Mouse (Mus musculus): Measurements from ENCODE around the gene Sntg2.
A peak's percentile ranks its signal among the peaks of the same experiment; 100 is the strongest.

Sntg2 gene

DNA sequence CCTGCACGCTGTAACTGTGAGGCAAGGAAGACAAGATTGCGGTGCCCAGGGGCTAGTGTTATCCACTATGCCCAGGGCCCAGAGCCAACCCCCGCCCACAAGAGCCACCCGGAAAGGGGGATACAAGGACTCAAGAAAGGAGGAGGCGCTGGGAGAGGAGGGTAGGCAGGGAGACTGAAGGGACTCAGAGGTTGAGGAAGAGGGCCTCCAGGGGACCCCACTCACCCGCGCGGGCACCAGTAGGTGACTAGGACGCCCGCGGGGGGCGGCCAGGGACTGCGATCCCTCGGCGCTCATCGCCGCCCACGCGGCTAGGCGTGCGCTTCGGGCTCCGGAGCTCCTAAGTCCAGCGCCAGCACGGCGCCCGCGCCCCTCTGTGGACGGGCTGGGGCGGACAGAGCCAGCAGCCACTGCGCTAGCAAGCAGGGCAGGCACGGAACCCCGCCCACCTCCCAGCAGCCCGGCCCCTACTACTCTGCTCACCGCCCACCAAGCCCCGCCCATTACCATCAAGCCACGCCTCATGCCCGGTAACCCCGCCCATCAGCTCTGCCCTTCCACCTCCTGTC lies at the start of gene Sntg2:
Sntg2 (minus strand) TSS at position 443 of the 569 bp plus-strand sequence.
- peak; percentile 78 for DNase-seq (ENCODE audit: low read depth, low spot score)

DNA sequence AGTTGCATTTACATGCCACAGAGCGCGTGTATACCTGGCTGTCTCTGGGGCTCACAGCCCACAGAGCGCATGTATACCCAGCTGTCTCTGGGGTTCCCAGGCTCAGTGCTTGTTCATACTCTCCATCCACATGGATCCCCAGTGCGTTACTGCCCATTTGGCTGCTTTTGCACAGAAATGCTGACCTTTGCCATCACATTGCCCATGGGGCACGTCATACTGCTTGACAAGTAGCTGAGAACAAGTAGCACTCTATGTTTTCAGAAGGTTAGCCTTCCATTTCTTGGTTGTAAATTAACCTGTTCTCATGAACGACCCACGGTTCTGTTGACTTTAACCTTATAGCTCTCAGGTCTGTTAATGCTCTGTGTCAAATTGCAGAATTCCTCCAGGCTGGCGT lies 43.4 kb upstream of the Sntg2 start:
- DNase-seq (ENCODE audit: low read depth, low spot score): no peak

DNA sequence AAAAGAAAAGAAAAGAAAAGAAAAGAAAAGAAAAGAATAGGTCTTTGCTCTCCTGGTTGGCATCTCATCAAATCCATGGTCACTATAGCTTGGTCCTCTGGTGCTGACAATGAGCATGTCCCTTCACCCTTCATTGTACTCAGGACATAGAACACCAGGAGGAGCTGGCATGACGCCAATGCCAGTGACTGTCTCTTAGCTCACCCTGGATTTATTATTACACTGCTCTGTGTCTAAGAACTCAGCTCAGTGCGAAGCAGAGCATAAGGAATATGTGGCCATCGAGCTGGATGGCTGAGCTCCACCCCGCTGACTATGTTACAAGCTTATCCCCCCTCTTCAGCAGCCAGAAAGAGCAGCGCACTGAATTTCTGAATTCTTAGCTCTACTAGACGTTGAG lies 42.8 kb upstream of the Sntg2 start:
- DNase-seq (ENCODE audit: low read depth, low spot score): no peak

DNA sequence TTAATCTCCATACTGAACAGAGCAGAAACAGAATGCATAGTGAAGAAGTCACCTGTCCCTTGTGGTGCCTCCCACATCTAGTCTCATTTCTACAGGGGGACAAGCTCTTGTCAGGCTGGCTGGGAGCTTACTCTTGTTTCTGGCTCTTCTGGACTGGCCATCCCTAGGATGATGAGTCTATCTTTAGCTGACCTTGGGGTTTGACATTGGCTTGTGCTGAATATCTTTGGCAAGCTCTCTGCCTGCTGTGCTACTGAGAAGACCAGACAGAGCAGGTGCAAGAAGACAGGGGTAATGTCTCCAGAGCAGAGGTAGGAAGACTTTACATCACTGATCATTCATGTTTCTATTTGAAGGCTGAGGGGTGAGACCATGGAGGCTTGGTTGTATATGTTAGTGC lies 29.5 kb upstream of the Sntg2 start:
- no peak for DNase-seq (ENCODE audit: low read depth, low spot score)

DNA sequence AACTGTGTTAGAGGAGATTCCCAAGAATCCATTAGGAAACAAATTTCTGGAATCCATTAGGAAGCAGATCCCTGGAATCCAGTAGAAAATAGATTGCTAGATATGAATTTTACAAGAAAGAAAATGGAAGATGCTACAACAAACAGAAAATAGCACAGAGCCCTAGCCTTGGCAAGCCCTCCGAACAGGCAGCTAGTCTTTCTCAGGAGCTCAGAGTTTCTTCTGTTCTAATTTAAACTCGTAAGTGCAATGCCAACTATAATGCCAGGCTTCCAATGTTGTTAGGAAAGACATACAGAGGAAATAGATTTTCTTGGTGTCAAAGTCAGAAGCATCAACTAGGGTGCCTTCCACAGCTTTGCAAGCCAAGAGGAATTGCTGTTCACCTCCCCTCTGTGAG lies 27.4 kb upstream of the Sntg2 start:
- peak; percentile 44 for DNase-seq (ENCODE audit: low read depth, low spot score)

DNA sequence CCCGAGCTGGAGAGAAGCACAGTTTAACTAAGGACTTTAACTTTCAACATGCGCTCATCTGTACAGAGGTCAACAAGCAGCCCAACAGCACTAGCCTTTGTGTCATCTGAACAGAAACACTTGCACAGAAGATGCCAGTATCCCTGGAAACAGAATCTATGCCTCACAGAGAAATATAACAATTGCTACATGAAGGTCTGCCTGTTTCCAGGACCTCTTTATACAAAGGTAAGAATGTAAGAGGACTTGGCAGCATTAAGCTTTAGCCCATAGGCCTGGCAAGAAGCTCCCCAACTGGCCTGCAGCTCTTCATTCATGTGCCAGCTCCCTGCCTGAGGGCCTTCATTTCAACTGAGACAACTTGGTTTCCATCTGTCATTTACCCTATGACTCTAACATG lies 26.9 kb upstream of the Sntg2 start:
- no peak for DNase-seq (ENCODE audit: low read depth, low spot score)

DNA sequence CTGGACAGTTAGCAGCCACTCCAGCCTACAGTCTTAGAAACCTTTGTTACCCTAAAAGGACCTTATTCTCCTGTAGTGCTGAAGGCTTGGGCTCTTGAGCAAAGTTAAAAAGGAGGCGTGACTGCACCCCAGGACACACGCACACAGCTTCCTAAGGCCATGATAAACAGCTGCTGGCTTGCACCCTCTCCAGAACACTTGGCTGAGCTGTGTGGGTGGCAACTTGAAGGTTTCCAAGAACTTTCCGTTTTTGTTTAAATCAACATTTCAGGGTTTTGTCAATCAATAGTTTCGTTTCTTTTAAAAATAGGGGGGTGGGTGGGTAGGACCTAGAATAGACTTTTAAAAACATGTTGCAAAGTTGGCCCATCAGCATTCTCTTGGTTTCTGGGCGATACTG lies 882 bp downstream of the Sntg2 start:
- DNase-seq (ENCODE audit: low read depth, low spot score): peak; percentile 35

DNA sequence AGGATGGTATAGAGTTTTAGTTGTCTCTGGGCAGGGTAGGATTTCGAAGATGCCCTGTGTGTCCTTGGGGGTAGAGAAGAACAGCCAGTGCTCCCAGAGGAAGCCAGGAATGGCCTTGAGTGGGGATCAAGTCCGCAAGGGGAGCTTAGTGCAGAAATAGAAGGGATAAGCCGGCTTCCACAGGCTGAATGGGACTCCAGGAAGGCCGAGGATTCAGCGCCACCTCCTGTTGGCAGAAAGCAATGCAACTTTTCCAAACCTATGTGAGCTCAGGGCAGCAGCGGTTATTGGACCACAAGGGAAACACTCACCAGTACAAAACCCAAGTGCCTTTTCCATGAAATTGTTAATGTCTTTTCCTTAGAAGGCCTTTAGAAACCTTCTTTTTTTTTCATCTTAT lies 3.4 kb downstream of the Sntg2 start:
- peak; percentile 90 for DNase-seq (ENCODE audit: low read depth, low spot score)

DNA sequence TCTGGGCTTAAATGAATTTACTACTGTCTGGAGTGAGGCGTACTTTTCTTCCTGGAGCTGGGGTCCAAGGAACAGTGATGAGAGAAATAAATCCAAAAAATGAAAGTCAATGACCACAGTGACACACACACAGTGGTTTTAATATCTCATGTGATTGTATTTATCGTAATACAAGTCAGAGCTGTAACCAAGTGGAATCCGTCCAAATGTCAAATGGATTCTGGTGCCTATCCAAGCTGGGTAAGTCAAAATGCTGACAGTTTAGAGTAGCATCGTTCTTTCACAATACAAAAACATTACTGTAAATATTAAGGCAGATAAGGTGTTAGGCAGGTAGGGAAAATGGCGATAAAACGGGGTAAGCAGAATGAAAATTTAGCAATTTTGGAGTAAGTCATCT lies 4.0 kb downstream of the Sntg2 start:
- no peak for DNase-seq (ENCODE audit: low read depth, low spot score)

DNA sequence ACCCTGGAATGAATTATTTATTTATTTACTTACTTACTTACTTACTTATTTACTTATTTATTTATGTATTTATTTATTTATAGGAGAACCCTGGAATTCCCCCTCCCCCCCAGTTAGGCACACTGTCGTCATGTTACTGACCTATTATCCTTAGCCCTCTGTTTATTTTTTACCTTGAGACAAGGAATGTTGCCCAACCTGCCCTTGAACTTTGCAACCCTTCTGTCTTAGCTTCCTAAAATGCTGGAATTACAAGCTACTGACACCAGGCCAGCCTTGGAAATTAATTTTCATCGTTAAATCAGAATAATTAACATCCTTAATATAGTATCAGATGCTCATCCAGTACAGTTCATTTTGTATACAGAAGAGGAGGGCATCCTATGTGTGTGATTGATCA lies 10.9 kb downstream of the Sntg2 start:
- DNase-seq (ENCODE audit: low read depth, low spot score): no peak

DNA sequence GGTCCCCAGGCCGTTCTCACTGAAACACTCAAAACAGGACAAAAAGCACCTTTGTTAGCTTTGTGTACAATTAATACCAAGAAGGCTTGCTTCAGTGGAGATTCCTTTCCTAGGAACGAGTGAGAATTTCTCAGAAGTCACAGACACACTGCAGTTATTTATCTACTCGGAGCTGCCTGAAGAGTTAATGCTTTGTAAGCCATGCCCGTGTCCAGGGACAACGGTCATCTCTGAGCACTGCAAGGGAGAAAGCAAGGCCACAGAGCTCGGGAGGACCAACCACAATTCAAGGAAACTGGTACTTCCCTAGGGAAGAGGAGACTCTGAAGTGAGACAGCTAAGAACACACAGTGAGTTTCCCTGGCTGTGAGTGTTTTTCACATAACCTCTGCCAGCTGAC lies 15.5 kb downstream of the Sntg2 start:
- no peak for DNase-seq (ENCODE audit: low read depth, low spot score)

DNA sequence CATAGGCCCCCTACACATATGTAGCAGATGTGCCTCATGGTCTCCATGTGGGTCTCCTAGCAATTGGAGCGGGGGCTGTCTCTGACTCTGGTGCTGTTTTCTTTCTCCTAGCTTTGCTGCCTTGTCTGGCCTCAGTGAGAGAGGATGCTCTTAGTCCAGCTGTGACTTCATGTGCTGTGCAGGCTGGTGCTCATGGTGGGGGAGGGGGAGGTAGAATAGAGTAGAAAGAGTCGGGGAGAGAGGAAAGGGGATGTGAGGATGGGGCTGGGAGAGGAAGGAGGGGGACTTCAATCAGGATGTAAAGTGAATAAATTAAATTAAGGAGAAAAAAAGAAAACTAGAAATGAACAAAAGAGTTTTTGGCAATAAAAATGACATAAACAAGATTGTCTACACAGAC lies 20.8 kb downstream of the Sntg2 start:
- no peak for DNase-seq (ENCODE audit: low read depth, low spot score)

DNA sequence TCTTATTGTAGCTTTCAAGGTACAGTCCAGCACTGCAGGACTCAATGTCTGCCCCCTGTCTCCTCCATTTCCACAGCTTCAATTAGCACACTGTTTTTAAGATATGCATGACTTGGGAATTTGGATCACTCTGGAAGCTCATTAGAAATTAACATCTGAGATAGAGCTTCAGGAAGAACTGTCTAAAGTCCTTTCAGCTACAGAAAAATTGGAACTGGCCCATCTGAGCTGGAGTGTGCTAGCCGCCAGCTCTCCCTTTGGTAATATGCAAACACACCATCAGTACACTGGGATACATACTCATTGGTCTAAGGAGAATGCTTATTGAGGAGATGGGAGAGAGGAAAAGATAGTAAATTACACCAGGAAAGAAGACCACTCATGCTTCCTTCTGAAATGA lies 25.1 kb downstream of the Sntg2 start:
- no peak for DNase-seq (ENCODE audit: low read depth, low spot score)

DNA sequence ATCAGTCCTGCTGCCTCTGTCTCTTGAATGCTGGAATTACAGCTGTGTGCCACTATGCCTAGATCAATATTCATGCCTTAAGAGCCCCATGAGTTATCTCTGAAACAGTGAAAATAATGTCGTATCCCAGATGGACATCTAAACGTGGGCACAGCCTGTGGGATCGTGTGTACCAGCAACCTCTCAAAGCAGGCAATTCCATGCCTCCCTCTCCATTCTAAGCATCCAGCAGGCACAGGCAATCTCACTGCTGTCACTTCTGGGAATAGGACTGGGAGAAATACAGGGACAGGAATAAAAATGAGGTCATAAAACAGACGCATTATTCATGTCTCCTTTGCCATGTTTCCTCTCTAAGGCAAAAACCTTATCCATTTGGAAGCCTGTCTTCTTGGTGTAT lies 25.9 kb downstream of the Sntg2 start:
- DNase-seq (ENCODE audit: low read depth, low spot score): peak; percentile 69

DNA sequence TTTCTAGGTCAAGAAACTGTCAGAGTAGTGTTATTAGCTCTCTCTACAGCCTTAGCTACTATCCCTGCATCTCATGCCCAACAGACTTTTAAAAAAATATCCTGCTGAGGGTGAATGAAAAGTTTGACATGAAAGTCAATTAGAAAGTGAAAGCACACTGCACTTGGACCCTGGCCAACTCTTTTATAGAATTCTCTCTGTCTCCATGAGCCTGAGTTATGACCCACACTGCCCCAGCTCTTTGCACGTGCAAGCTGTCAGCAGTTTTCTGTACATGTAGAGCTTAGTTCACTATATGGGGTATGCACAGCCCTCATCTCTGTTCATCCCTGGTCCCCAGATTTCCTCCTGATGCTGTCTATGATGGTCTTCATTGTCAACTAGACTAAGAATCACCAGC lies 28.4 kb downstream of the Sntg2 start:
- no peak for DNase-seq (ENCODE audit: low read depth, low spot score)

DNA sequence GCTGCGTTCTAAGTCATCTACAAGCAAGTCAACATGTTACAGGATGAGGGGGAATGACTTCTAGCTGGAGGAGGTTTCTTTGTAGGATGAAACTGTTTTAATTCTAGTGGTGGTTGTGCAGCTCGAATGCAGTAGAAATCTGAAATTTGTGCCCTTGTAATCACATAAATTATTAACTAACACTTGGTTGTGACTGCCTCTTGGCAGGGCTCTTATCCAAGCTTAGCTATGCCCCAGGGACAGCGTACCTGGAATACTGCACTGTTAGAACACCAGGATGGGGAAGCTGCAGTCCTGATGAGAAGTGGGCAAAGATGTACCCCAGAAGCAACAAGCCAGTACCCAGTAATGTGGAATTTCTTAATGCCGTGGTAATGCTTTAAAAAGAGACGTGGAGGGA lies 36.9 kb downstream of the Sntg2 start:
- DNase-seq (ENCODE audit: low read depth, low spot score): no peak

DNA sequence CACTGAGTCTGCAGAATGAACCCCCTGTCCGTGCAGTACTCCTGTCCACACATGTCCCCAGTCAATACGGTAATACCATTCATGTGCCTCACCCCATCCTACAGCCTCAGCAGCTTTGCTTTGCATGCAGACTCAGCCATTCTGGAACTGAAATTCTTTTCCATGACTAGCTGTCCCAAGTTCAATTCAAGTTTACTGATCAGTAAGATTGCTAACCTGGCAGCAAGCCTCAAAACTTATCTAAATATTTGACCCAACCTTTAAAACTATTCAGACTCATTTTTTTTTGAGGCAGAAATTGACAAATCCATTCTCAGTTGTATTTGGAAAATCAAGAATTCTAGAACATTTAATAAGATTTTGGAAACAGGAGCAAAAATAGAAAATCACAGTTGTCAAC lies 38.7 kb downstream of the Sntg2 start:
- DNase-seq (ENCODE audit: low read depth, low spot score): no peak

DNA sequence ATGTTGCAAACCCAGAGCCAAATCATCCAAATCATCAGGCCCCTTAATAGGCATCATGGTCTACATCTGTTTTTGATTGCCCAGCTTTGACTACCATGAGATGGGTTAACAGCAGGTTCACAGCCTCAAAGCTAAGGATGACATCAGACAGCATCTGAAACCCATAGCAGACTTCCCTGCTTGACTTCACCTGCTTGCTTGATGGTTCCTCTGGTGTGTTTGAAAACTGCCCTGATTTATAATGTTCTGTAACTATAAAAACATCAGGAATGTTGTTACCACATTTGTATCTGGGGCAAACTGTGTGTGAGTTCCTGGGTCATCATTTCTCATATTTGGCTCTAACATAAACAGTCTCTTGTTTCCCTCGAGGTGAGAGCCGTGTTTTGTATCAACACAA lies 55.2 kb downstream of the Sntg2 start:
- DNase-seq (ENCODE audit: low read depth, low spot score): no peak

DNA sequence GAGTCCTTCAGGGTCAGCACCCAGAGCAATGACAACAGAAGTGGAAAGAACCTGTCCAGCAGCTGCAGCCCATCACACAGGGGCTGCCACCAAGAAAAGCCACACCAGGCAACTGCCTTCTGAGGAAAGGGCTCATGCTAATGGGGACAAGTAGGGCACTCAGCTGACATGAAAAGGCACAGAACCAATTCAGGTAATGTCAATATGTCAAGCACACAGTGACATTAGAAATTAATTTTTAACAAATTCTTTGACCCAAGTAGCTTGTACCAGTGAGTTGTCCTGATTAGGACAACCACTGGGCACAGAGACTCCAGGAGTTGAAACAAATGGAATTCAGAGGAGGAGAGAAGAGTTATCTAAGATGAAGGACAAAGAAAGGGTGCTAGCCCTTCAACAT lies 60.2 kb downstream of the Sntg2 start:
- DNase-seq (ENCODE audit: low read depth, low spot score): no peak

DNA sequence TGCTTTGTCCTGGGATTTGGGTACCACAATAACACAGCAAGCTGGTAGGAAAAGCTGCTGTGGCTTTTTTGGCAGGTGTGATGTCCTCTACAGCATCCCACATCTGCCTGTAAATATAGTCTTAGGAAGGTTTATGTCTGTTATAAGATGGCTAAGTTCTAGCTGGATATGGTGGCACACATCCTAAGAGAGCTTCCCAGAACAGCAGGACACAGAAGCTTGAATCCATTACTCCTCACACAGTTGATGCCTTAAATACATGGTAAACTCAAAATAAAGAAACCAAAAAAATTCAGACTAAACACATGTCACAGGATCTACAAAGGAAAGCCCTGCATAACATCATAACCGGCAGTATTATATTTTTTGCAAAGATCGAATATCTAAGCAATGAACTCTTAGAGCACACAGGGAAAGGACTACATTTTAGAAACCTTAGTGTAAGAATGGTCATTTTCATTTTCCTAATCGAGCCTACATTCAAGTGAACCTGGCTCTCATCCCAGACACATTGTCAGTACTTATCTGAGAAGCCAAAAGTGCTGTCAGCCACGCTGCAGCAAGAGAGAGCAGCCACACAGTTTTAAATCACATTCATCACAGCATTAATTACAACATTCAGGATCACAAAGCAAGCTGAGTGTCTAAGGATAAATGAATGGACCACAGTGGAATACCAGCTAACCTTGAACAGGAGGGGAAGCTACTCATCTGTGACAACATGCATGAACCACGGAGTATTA lies 64.8 kb downstream of the Sntg2 start:
- peak; percentile 65 for DNase-seq (ENCODE audit: low read depth, low spot score)

DNA sequence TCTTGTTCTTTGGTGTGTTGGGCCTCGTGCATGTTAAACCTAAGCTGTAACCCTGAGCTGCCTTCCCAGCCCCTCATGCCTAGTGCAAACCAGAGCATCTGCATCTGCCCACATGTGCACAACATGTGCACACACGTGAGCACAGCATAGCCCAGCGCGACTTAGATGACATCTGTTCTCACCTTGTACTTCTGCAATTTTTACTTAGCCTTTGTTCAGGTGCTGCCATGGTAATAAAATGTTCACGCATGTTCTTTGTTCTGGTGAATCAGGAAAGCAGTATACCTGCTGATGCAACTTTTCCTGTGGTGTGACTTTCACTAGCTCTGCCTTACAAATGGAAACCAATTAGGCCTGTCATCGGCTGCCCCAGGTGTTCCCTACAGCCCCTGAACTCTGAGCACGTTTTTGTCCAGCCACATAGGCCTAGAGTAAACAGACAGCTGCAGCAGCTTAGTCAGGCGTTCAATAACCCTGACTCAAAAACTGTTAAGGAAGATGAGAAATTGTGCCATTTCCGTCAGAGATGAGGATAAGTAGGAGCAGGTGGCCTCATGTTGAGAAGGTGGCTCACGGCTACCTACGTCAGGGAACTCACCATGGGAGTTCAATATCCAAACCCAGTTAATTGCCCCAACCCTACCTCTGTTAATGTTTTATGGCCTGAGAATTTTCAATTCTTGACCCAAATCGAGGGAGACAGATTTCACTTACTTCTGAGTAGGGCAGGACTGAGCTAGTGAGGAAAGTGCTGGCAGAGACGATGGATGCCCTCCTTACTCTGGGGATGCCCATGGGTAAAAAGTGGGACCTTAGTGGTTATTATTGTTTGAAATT lies 80.2 kb downstream of the Sntg2 start:
- no peak for DNase-seq (ENCODE audit: low read depth, low spot score)

DNA sequence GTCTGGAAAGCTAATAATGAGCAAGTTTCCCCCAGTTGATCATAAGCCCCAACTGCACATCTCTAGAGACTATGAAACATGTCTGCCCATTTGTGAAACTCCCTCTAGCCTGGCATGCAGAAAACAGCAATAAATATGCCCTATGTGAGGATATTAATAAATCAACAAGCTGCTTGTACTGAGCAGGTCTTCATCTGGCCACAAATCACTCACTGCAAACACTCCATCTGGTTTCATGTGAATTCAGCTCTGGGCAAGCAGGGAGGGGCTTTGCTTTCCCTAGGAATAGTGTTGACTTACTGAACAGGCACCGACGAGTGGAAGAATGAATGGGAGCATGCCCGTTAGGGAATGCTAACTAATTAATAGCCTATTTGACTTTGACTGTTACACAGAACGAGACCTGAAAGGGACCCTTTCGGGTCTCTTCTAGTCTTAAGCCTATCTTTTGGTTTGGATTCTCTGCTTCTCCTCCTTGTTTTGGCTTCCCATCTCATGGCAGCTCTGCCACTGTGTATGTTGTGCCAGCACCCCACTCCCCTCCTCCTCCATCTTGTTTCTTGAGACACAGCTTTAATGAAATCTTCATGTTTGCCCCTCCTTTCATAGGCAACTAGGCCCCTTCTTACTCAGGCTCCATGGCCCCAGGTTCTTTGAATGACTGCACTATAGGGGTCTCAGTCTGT lies 86.1 kb downstream of the Sntg2 start:
- no peak for DNase-seq (ENCODE audit: low read depth, low spot score)

All from brain, adult 2 months (tissue).